Mouse (Mus musculus) macrophage (primary cell): ENCODE data around the gene Sacm1l. TPM values are rescaled to one million over a fixed set of nuclear protein-coding genes. Genes with fewer than 3 reads are reported as not detected.

Experiments used
- H3K27ac ChIP-seq: fragments of 350-480 bp; formaldehyde crosslinking; 2 replicates; pipeline ENCODE4 v1.9.0; 2021
- H3K36me3 ChIP-seq: fragments of 350-480 bp; formaldehyde crosslinking; 2 replicates; pipeline ENCODE4 v1.9.0; 2021; ENCODE audit errors: inconsistent target
- H3K4me3 ChIP-seq: fragments of 350-480 bp; formaldehyde crosslinking; 2 replicates; pipeline ENCODE4 v1.9.0; 2021; ENCODE audit errors: inconsistent target
- H3K79me2 ChIP-seq: fragments of 350-480 bp; formaldehyde crosslinking; 2 replicates; pipeline ENCODE4 v1.9.0; 2021; ENCODE audit errors: inconsistent target
- WGBS: methylation state at CpG from one replicate; pipeline ENCODE4 v1.1.7; 2026; ENCODE audit warnings: inconsistent platforms; ENCODE audit not compliant: missing documents; 5-methylcytosine and 5-hydroxymethylcytosine counted together
- polyA plus RNA-seq: library from polyadenylated mRNA; stranded (reverse); fragments of 250-400 nt; gene quantifications from 3 replicates; pipeline ENCODE4 v1.2.4, GENCODE M21; 2018; ENCODE audit warnings: inconsistent platforms

Gene Sacm1l
- polyA plus RNA-seq, 1 experiment from 2014 or later = 54.7 TPM

- no peaks in the 10 kb centered on the region for H3K79me2 ChIP-seq
- no peak overlapping the region for H3K27ac ChIP-seq
- H3K4me3 ChIP-seq = no peak overlapping the region
- peaks cover 46% of the 10 kb centered on the region for H3K36me3 ChIP-seq
- 28% methylated on average over 13 of the region's 13 CpGs for WGBS
Observed at GRCm38 (mm10) chr9:123518969-123519894, 10.3 kb upstream of the Sacm1l start.

GRCm38 (mm10) chr9:123520735-123521134, 8.8 kb upstream of the Sacm1l start:
- no peak overlapping the region for H3K27ac ChIP-seq
- no peak overlapping the region for H3K4me3 ChIP-seq
- H3K36me3 ChIP-seq = peaks cover 46% of the 10 kb centered on the region
- H3K79me2 ChIP-seq = no peaks in the 10 kb centered on the region
- WGBS = 83% methylated on average over 3 of the region's 3 CpGs

- WGBS = 34% methylated on average over 3 of the region's 3 CpGs
- H3K79me2 ChIP-seq = no peaks in the 10 kb centered on the region
Observed at GRCm38 (mm10) chr9:123523676-123524075, 5.9 kb upstream of the Sacm1l start.

DNA sequence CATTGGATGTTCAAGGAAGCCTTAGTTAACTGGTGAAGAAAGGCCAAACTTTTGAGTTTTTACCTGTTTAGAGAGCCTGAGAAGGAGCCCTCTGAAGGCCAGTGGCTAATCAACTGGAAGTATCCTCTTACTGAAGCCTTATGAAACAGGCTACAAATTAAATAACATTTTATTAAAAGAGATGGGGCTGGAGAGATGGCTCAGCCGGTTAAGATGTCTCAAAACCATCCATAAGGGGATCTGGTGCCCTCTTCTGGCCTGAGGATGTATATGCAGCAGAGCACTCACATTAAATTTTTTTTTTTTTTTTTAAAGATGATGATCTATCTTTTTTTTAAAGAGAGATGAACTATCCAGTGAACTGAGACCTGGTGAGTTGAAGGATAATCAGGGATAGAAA, 4.5 kb upstream of the Sacm1l start:
- Histone ChIP-seq H3K4me3 (no peak overlapping the region), H3K27ac (no peak overlapping the region), H3K79me2 (peaks cover 1% of the 10 kb centered on the region), H3K36me3 (peaks cover 7% of the 10 kb centered on the region; the same call in 1 of the 2 replicates)
- WGBS = 13% methylated on average over 1 of the region's 1 CpGs

More at GRCm38 (mm10) chr9:123523676-123524075, 5.9 kb upstream of the Sacm1l start:
- peaks cover 21% of the 10 kb centered on the region for H3K36me3 ChIP-seq
- no peak overlapping the region for H3K27ac ChIP-seq
- no peak overlapping the region for H3K4me3 ChIP-seq

DNA sequence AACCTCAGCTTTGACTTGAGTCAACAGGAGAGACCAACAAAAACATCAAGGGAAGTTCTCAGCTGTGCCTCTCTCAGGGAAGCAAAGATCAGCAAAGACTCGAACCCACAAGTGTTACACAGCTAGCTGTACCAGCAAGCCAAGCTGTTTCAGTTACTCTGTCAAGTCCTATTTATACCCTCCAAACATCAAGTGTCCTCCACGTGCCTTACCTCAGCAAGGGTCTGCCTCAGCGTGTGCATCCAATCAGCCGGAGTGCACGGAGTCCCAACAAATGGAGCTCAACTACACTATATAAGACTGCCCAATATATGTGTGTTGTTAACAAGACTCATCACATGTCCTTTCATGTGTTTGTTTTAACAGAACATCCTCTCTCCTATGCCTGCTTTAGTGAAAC, 3.1 kb upstream of the Sacm1l start:
- Histone ChIP-seq H3K36me3 (no peaks in the 10 kb centered on the region), H3K4me3 (no peak overlapping the region), H3K27ac (no peak overlapping the region), H3K79me2 (peaks cover 15% of the 10 kb centered on the region)
- WGBS = 90% methylated on average over 5 of the region's 5 CpGs

DNA sequence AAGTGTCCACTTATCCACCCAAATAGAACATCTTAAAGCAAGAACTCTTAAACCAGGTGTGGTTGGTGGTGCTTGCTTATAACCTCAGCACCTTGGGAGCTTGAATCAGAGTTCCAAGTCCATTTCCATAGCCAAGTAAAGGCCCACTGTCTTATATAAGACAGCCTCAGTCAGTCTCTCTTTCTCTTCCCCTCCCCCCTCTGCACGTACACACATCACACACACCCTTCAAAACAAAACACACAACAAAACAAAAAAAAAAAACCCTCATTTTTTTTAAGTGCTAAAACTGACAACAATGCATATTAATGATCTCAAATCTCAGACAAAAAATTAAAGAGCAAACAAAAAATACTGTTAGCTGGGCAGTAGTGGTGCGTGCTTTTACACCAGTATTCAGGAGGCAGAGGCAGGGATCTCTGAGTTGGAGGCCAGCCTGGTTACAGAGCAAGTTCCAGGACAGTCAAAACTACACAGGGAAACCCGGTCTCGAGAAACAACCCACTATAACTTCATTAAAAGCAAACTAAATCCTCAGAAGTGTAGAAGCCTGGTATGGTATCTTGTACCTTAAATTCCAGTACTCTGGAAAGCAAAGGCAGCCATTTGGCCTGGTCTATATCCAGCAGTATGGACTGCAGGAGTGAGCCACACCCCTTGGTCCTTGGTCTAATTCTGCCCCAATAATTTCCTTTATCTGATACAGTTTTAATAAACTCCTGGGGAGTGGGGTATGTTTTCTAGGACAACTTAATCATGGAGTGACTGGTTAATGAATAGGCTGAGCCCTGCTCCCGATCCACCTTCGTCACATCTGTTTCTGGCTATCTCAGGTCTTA, 1.3 kb upstream of the Sacm1l start:
- Histone ChIP-seq H3K36me3 (no peaks in the 10 kb centered on the region), H3K4me3 (peak overlapping the region; percentile 60), H3K27ac (peak overlapping the region; percentile 82), H3K79me2 (peaks cover 33% of the 10 kb centered on the region)
- WGBS = 28% methylated on average over 6 of the region's 6 CpGs

DNA sequence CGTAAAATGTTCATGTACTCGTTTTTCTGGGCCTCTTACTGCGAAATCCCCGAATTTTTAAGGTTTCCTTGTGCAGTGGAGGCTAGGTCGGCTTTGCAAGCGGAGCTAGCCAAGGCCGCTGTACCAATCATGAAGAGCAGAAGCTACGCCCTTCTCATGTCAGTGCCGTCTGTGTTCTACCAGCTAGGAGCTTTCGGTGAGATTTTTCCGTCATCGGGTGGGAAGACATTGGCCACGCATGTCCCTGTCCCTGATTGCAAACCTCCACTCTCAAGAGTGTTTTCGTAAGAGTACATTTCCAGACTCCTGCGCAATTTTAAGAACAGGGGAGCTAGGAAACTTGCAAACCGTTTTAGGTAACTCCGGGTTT, 648 bp upstream of the Sacm1l start:
- Histone ChIP-seq H3K4me3 (peak overlapping the region; percentile 60), H3K27ac (peak overlapping the region; percentile 82), H3K36me3 (no peaks in the 10 kb centered on the region), H3K79me2 (peaks cover 40% of the 10 kb centered on the region)
- 0% methylated on average over 17 of the region's 17 CpGs for WGBS

DNA sequence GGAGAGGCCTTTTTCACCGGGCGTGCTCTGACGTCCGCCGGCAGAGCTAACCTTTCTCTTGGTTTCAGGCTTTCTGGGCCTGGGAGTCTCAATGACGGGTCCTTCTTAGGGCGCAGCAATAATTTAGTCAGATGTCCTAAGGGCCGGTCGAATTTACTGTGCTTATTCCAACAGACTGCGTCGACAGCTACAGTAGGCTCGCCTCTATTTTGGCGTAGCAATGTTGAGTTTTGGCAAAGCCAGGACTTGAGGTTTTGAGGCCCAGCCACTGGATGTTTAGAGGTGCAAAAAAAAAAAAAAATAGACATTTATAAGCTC, 558 bp downstream of the Sacm1l start:
- Histone ChIP-seq H3K36me3 (no peaks in the 10 kb centered on the region), H3K79me2 (peaks cover 52% of the 10 kb centered on the region), H3K27ac (peak overlapping the region; percentile 48), H3K4me3 (peak overlapping the region; percentile 69)
- under 1% methylated on average over 13 of the region's 13 CpGs for WGBS

DNA sequence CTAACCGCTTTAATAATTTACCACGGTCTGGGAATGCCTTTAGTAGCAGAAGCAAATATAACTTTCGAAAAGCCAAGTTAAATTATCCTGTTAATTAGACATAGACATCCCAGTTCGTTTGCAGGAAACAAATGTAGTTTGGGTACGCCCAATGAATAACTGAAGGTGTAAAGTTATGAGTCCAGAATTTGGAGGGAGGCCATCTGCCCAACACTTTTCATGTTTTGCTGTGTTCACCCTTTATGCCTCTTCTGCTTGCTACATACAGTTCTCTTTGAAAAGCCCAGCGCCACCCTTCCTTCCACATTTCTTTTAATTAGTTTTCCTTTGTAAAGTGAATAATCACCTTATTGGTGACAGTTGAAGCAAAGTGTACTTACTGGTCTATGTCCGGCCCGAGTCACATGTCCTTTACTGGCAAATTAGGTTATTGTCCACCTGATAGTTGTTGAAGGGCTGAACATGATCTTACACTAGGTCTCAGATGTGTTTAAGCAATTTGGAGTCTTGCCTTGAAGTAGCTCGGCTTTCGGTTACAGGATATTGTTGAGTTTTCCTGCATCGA, 1.1 kb downstream of the Sacm1l start:
- WGBS = 34% methylated on average over 11 of the region's 11 CpGs
- Histone ChIP-seq H3K36me3 (no peaks in the 10 kb centered on the region), H3K79me2 (peaks cover 57% of the 10 kb centered on the region), H3K4me3 (peak overlapping the region; percentile 69), H3K27ac (peak overlapping the region; percentile 48)

DNA sequence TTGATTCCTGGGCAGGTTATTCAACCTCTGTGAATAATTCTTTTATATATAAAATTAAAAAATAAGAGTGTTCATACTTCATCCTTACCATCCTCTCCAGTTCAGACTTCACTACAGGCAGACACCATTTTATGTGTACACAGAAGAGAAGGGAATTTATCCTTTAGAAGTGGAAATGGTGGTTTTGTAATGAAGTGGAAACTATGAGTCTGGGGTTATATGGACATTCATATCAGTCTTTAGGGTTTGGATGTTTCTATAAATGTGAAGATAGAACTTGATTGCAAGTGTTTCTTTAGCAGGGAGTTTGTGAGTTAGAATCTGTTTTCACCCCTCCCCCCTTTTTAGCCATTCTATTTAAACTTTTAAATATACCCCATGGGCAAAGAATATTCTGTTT, 1.7 kb downstream of the Sacm1l start:
- Histone ChIP-seq H3K4me3 (peak overlapping the region; percentile 69), H3K27ac (no peak overlapping the region), H3K79me2 (peaks cover 63% of the 10 kb centered on the region), H3K36me3 (no peaks in the 10 kb centered on the region)

DNA sequence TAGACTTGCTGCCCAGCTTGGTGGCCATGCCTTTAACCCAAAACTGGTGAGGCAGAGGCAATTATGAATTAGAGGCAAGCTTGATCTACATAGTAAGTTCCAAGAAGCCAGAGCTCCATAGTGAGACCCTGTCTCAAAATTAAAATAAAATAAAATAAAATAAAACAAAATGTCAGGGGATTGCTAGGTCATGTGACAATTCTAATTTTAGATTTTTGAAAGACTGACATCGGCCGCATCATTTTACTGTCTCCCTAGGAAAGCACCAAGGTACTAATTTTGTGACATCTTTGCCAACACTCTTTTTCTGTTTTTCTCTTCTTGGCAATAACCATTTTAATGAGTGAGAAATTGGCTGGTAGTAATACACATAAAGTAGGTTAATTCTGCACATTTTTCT, 7.1 kb downstream of the Sacm1l start:
- Histone ChIP-seq H3K4me3 (no peak overlapping the region), H3K36me3 (no peaks in the 10 kb centered on the region), H3K79me2 (peaks cover 100% of the 10 kb centered on the region), H3K27ac (0 out of 2 replicates have a peak overlapping the region, but pooled peaks have one; percentile 8)
- WGBS = 100% methylated on average over 2 of the region's 2 CpGs

GRCm38 (mm10) chr9:123538189-123538588, 8.6 kb downstream of the Sacm1l start:
- 90% methylated on average over 4 of the region's 4 CpGs for WGBS
- Histone ChIP-seq H3K4me3 (no peak overlapping the region), H3K36me3 (peaks cover 1% of the 10 kb centered on the region; the same call in 1 of the 2 replicates), H3K79me2 (peaks cover 100% of the 10 kb centered on the region), H3K27ac (no peak overlapping the region)

DNA sequence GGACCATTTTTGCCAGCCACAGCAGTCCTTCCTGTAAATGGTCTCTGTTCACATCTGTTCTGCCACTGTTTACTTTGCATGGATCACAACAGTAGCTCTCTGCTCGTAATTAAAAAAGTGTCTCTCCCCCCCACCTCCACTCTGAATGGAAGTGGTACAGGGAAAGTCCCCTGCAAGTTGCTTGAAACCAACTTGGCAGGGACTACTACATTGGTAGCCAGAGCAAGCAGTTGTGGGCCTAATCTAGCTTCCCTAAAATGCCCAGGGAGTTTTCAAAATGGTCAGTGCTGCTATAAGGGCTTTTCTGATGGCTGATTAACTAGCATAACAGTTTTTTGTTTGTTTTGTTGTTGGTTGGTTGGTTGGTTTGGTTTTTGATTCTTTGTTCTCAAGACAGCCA, 9.5 kb downstream of the Sacm1l start:
- 25% methylated on average over 1 of the region's 1 CpGs for WGBS
- Histone ChIP-seq H3K4me3 (no peak overlapping the region), H3K79me2 (peaks cover 91% of the 10 kb centered on the region), H3K27ac (no peak overlapping the region), H3K36me3 (peaks cover 9% of the 10 kb centered on the region; the same call in 1 of the 2 replicates)

DNA sequence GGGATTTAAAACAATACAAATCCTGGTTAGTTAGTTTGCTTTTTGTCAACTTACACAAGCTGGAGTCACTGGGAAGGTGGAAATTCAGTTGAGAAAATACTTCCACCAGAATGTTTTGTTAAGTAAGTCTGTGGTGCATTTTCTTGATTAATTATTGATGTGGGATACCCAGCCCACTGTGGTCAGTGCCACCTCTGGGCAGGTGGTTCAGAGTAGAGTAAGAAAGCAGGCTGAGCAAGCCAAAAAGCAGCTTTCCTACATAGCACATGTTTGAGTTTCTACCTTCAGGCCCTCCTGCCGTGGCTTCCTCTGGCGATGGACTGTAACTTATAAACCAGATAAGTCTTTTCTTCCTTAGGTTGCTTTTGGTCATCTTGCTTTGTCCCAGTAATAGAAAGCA, 10.3 kb downstream of the Sacm1l start:
- 100% methylated on average over 2 of the region's 2 CpGs for WGBS
- peaks cover 86% of the 10 kb centered on the region for H3K79me2 ChIP-seq
- peaks cover 9% of the 10 kb centered on the region; the same call in 1 of the 2 replicates for H3K36me3 ChIP-seq
- no peak overlapping the region for H3K4me3 ChIP-seq
- H3K27ac ChIP-seq = no peak overlapping the region

DNA sequence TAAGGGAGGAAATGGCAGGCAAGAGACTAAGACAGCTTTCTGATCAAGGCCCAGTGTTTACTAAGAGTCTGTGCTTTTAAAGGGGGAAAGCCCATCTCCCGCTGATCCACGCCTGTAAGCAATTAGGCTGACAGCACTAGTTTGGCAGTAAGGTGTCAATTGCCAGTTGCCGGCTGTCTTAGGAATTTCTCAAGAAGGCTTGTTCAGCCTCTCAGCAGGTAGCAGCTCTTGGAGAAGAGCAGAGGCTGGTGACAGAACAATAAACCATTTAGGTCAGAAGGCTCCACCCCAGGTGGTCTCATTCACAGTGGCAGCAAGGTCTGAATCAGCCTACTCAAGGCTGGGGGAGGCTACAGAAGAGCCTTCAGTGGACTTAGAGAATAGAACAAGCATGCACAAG, 25.0 kb downstream of the Sacm1l start:
- Histone ChIP-seq H3K79me2 (no peaks in the 10 kb centered on the region), H3K36me3 (peaks cover 79% of the 10 kb centered on the region), H3K27ac (no peak overlapping the region), H3K4me3 (no peak overlapping the region)
- WGBS = 94% methylated on average over 3 of the region's 3 CpGs
